Mouse (Mus musculus) midbrain, postnatal 0 days (tissue): ENCODE measurements around the gene Hint1. TPM values are rescaled to one million over a fixed set of nuclear protein-coding genes. Genes with fewer than 3 reads are reported as not detected.
A peak's percentile ranks its signal among the peaks of the same experiment; 100 is the strongest.

Experiments
- ATAC-seq: fragments of 200-750 bp; cut with Nextera tagmentation; 2 replicates; pipeline ENCODE4 v1.8.0; 2017; ENCODE audit warnings: moderate number of reproducible peaks, mild to moderate bottlenecking, moderate TSS enrichment, moderate library complexity; ENCODE audit not compliant: low FRiP score
- DNase-seq: peaks from one replicate; pipeline ENCODE4 v3.0.0-alpha.2; 2015; ENCODE audit warnings: low spot score
- H3K27ac ChIP-seq: fragments of 300-500 bp; sonication (generic); 2 replicates; pipeline ENCODE4 v1.5.1; 2014; ENCODE audit warnings: low read depth, mild to moderate bottlenecking, low read length, mixed read lengths
- H3K27me3 ChIP-seq: fragments of 300-500 bp; sonication (generic); 2 replicates; pipeline ENCODE4 v1.6.1; 2014; ENCODE audit warnings: low read length, control low read depth, mixed read lengths; ENCODE audit not compliant: insufficient read depth
- H3K36me3 ChIP-seq: fragments of 300-500 bp; sonication (generic); 2 replicates; pipeline ENCODE4 v1.6.1; 2014; ENCODE audit warnings: low read length, control low read depth, mixed read lengths; ENCODE audit not compliant: insufficient read depth
- H3K4me1 ChIP-seq: fragments of 300-500 bp; sonication (generic); 2 replicates; pipeline ENCODE4 v1.6.1; 2014; ENCODE audit warnings: mild to moderate bottlenecking, control low read depth, antibody characterized with exemption, low read length, mixed read lengths; ENCODE audit not compliant: insufficient read depth
- H3K4me2 ChIP-seq: fragments of 300-500 bp; sonication (generic); 2 replicates; pipeline ENCODE4 v1.6.1; 2014; ENCODE audit warnings: low read depth, mild to moderate bottlenecking, low read length, mixed read lengths; ENCODE audit not compliant: poor library complexity, severe bottlenecking
- H3K4me3 ChIP-seq: fragments of 300-500 bp; sonication (generic); 2 replicates; pipeline ENCODE4 v1.5.1; 2014; ENCODE audit warnings: low read depth, mild to moderate bottlenecking, low read length, moderate library complexity
- H3K9ac ChIP-seq: fragments of 300-500 bp; sonication (generic); replicated peaks from 2 replicates; pipeline ENCODE4 v1.6.1; 2014; ENCODE audit warnings: mild to moderate bottlenecking, low read length, moderate library complexity, mixed read lengths; ENCODE audit not compliant: poor library complexity, severe bottlenecking
- H3K9me3 ChIP-seq: fragments of 300-500 bp; sonication (generic); 2 replicates; pipeline ENCODE4 v1.6.1; 2016; ENCODE audit warnings: low read length, control low read depth
- CTCF ChIP-seq: IDR thresholded peaks from 2 replicates; pipeline ENCODE4 v1.5.1; 2016; ENCODE audit warnings: antibody characterized with exemption, mild to moderate bottlenecking
- WGBS: fragments of 180-500 bp; shearing (Covaris S2); extraction: QIAGEN DNeasy Blood & Tissue Kit; methylation state at CpG from one replicate; pipeline ENCODE4 v1.1.7; 2014; 5-methylcytosine and 5-hydroxymethylcytosine counted together
- polyA plus RNA-seq: library from polyadenylated mRNA; unstranded; fragments of >200 nt; fragmentation: Nextera tagmentation; extraction: Ambion mirVana; gene quantifications from 2 replicates; pipeline ENCODE4 v1.2.1, GENCODE M21; 2015
- total RNA-seq: library from RNA; depleted of rRNA; stranded (reverse); fragments of >200 nt; gene quantifications from 2 replicates; pipeline ENCODE4 v1.2.3, GENCODE M21; 2014

Gene Hint1
- total and polyA plus RNA-seq, 2 experiments from 2014 or later, result 475 to 1,130 TPM

DNA sequence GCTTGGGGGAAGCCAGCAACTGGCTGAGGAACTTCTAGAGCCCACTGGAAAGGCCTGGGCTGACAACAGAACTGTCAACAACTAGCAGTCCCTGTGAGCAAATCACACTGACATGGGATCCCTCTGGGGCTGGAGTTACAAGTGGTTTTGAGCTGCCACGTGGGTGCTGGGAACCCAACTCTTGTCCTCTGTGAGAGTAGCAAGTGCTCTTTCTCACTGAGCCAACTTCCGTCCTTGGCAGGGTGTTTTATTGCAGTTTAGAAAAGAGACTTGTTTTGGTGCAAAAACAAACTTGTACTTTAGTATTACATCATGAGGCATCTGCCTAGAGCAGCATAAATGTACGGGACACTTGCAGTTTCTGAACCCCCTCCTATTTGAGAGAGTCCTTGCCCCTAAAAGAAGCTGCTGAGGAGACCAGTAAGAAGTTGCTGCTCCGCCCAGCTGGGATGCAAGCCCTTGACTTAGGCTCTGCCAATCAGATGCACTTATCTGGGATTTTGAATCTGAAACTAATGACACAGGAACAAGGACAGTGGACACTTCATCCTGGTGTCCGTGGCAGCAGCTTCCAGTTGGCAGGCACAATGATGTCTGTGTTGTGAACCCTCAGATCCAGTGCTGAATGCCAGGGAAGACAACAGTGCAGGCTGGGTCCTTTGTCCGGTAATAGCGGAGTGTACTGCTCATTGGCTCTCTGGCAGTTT, 5.8 kb downstream of the Hint1 start:
- TF ChIP-seq CTCF, result no peak
- Histone ChIP-seq H3K9me3 (no peaks in the 10 kb centered on the region), H3K27ac (no peak overlapping the region), H3K27me3 (no peaks in the 10 kb centered on the region), H3K4me1 (peaks cover 5% of the 10 kb centered on the region; the same call in 1 of the 2 replicates), H3K4me3 (no peak overlapping the region), H3K36me3 (peaks cover 34% of the 10 kb centered on the region), H3K4me2 (no peak overlapping the region), H3K9ac (no peak overlapping the region)
- WGBS, result 73% methylated on average over 7 of the region's 7 CpGs
- ATAC-seq, result no peak
- peak; percentile 38 for DNase-seq

DNA sequence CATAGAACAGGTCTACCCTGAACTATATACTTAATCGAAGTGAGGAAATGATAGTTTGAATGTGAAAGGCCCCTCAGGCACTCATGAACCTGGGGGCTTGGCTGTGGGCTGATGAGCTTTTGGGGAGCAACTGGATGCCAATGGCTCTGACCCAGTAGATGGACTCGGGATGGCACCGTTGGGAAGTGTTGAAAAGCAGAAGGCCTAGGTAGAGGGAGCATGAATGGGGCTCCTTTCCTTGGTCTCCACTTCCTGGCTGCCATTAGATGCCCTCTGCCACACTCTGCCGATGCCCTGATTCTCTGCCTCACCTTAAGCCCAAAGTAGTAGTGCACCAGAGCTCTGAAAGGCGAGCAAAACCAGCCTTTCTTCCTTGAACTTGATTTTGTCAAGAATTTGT, 9.8 kb downstream of the Hint1 start:
- H3K9ac ChIP-seq, result no peak overlapping the region
- no peaks in the 10 kb centered on the region for H3K4me1 ChIP-seq
- no peak for TF ChIP-seq CTCF
- H3K27ac ChIP-seq, result no peak overlapping the region
- H3K27me3 ChIP-seq, result no peaks in the 10 kb centered on the region
- H3K4me2 ChIP-seq, result no peak overlapping the region
- DNase-seq (no peak), ATAC-seq (no peak)
- H3K9me3 ChIP-seq, result no peaks in the 10 kb centered on the region
- WGBS, result 91% methylated on average over 5 of the region's 5 CpGs
- H3K4me3 ChIP-seq, result no peak overlapping the region
- peaks cover 26% of the 10 kb centered on the region for H3K36me3 ChIP-seq

DNA sequence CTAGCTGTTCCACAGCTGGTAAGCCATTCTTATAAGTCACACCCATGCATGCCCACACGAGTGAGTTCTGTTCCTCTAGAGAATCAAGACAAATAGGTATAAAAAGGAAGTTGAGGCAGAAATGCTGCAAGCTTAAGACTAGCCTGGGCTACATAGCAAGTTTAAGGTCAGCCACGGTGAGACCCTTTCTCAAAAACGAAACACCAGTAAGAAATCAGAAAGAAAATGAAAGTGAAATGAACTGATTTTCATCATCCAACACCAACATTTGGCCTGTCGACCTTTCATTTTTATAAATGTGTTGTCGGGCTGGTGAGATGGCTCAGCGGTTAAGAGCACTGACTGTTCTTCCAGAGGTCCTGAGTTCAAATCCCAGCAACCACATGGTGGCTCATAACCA, 12.7 kb downstream of the Hint1 start:
- Histone ChIP-seq H3K27ac (no peak overlapping the region), H3K4me3 (no peak overlapping the region), H3K36me3 (peaks cover 3% of the 10 kb centered on the region; the same call in 1 of the 2 replicates), H3K4me1 (no peaks in the 10 kb centered on the region), H3K4me2 (no peak overlapping the region), H3K9ac (no peak overlapping the region), H3K9me3 (no peaks in the 10 kb centered on the region), H3K27me3 (no peaks in the 10 kb centered on the region)
- 80% methylated on average over 6 of the region's 6 CpGs for WGBS
- TF ChIP-seq CTCF, result no peak
- DNase-seq, result no peak
- no peak for ATAC-seq

DNA sequence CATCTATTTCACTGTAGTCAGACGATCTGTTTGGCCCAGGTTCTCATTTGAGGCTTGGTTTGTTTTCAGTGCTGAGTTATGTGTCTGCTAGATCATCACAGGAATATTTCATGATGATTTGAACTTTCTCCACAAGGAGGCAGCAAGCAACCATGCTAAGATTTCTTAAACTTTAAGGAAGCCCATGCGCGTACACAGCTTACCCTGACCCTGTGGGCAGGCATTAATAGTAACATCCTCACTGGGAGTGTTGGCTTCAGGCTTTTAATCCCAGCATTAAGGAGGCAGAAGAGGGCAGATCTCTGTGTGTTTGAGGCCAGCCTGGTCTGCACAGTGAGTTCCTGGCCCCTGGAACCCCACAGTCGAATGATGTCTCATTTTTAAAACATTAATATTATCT, 13.3 kb downstream of the Hint1 start:
- Histone ChIP-seq H3K9ac (no peak overlapping the region), H3K4me2 (no peak overlapping the region), H3K27ac (no peak overlapping the region), H3K9me3 (no peaks in the 10 kb centered on the region), H3K36me3 (no peaks in the 10 kb centered on the region), H3K4me3 (no peak overlapping the region), H3K4me1 (no peaks in the 10 kb centered on the region), H3K27me3 (no peaks in the 10 kb centered on the region)
- 0 out of 2 replicates have a peak, but pooled peaks have one; percentile 31 for ATAC-seq
- DNase-seq, result peak; percentile 84
- TF ChIP-seq CTCF, result peak; percentile 90
- WGBS, result 32% methylated on average over 4 of the region's 4 CpGs

DNA sequence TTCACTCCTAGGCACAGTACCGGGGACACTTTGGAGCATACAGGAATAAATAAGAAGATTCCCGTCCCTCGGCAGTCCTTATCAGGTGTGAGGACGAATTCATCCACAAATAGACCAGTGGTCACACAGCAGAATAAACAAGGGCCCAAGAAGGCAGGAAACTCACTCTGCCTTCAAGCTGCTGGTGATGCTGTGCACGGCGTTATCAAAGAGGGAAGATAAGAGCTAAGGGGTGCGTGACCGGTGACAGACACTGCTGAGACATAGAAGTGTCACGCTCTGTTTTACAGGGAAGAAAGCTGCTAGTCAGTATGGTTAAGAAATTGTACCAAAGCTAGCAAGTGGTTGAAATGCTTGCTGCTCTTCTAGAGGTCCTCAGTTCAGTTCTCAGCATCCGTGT, 13.7 kb downstream of the Hint1 start:
- DNase-seq, result no peak
- no peak overlapping the region for H3K4me2 ChIP-seq
- ATAC-seq, result no peak
- no peaks in the 10 kb centered on the region for H3K36me3 ChIP-seq
- no peaks in the 10 kb centered on the region for H3K9me3 ChIP-seq
- H3K4me1 ChIP-seq, result no peaks in the 10 kb centered on the region
- no peak for TF ChIP-seq CTCF
- H3K27ac ChIP-seq, result no peak overlapping the region
- no peaks in the 10 kb centered on the region for H3K27me3 ChIP-seq
- no peak overlapping the region for H3K4me3 ChIP-seq
- WGBS, result 79% methylated on average over 10 of the region's 10 CpGs
- H3K9ac ChIP-seq, result no peak overlapping the region

DNA sequence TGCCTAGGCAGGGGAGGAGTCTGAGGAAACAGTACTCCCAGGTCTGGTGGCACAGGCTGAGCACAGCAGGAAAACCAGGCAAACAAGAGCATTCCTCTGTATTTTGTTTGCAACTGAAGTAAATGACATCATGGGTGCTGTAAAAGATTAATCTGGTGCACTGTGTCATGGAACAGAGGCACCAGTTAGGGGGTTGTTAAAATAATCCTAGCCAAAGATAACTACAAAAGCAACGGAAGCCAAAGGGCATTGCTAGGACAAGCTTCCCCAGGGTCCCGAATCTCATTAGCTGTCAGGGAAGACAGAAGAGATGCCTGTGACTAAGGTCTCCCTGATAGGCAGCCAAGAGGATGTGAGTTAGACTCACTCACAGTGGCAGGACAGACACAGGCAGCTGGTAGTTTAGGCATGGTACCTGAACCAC, 14.9 kb downstream of the Hint1 start:
- H3K9me3 ChIP-seq, result no peaks in the 10 kb centered on the region
- ATAC-seq (no peak), DNase-seq (no peak)
- no peak overlapping the region for H3K27ac ChIP-seq
- H3K4me2 ChIP-seq, result no peak overlapping the region
- TF ChIP-seq CTCF, result no peak
- 14% methylated on average over 2 of the region's 2 CpGs for WGBS
- H3K9ac ChIP-seq, result no peak overlapping the region
- no peaks in the 10 kb centered on the region for H3K27me3 ChIP-seq
- H3K4me1 ChIP-seq, result no peaks in the 10 kb centered on the region
- H3K36me3 ChIP-seq, result no peaks in the 10 kb centered on the region
- no peak overlapping the region for H3K4me3 ChIP-seq
